24 mouse cellular contexts compared by ENCODE assay signal in genomic region chr17:37039127-37039894, GRCm38 (mm10). TPM values are rescaled to one million over a fixed set of nuclear protein-coding genes. Genes with fewer than 3 reads are reported as not detected.
"Had no signal": no experiment of that assay in that cellular context is flagged by ENCODE, and none has a peak within 500 bp of the region (broad histone marks: within the 10 kb centered on the region; RNA-seq: fewer than 3 reads in every experiment).

No protein-coding gene starts in this region.

- DNase-seq: kidney, adult 9 months; kidney, postnatal 14 days; kidney, postnatal 4 days; layer of hippocampus, adult 9-11 months; liver; lung, adult 18-20 months; lung, postnatal 14 days; thymus, adult 18-20 months; thymus, postnatal 36 days had no signal

- H3K4me2 ChIP-seq: limb, embryonic 13.5 days; liver, embryonic 12.5 days; liver, embryonic 15.5 days; lung, embryonic 15.5 days; midbrain, embryonic 12.5 days; midbrain, embryonic 15.5 days had no signal

- H3K4me3 ChIP-seq: limb, embryonic 10.5 days; limb, embryonic 13.5 days; liver, embryonic 12.5 days; liver, embryonic 15.5 days; lung, embryonic 15.5 days; midbrain, embryonic 12.5 days; midbrain, embryonic 15.5 days had no signal

- H3K4me1 ChIP-seq: limb, embryonic 10.5 days; limb, embryonic 13.5 days; liver, embryonic 12.5 days; liver, embryonic 15.5 days; lung, embryonic 15.5 days; midbrain, embryonic 12.5 days; midbrain, embryonic 15.5 days had no signal

- H3K9me3 ChIP-seq: limb, embryonic 10.5 days; limb, embryonic 13.5 days; liver, embryonic 12.5 days; liver, embryonic 15.5 days; lung, embryonic 15.5 days; midbrain, embryonic 12.5 days; midbrain, embryonic 15.5 days had no signal

- H3K27ac ChIP-seq: limb, embryonic 10.5 days; limb, embryonic 13.5 days; liver, embryonic 12.5 days; liver, embryonic 15.5 days; lung, embryonic 15.5 days; macrophage; midbrain, embryonic 12.5 days; midbrain, embryonic 15.5 days had no signal

- ATAC-seq: liver, embryonic 12.5 days; midbrain, embryonic 15.5 days had no signal

- H3K27me3 ChIP-seq: limb, embryonic 13.5 days; lung, embryonic 15.5 days; midbrain, embryonic 12.5 days; midbrain, embryonic 15.5 days had no signal

- H3K36me3 ChIP-seq: limb, embryonic 10.5 days; limb, embryonic 13.5 days; liver, embryonic 12.5 days; liver, embryonic 15.5 days; lung, embryonic 15.5 days; midbrain, embryonic 12.5 days; midbrain, embryonic 15.5 days had no signal

- H3K9ac ChIP-seq: limb, embryonic 13.5 days; liver, embryonic 12.5 days; liver, embryonic 15.5 days; lung, embryonic 15.5 days; midbrain, embryonic 12.5 days; midbrain, embryonic 15.5 days had no signal

RNA-seq across cellular contexts. Expression of gene Mog, which starts 16.1 kb away (rescaled TPM):
- polyA plus RNA-seq: liver, embryonic 12.5 days; liver, embryonic 15.5 days; macrophage; small intestine, adult 2 months; spleen, adult 2 months; stomach, embryonic 16.5 days had no signal

RNA-seq across cellular contexts. Expression of gene Zfp57, which starts 38.3 kb away (rescaled TPM):
- polyA plus RNA-seq: macrophage had no signal

RNA-seq across cellular contexts. Expression of gene Olfr90, which starts 49.0 kb away (rescaled TPM):
- polyA plus RNA-seq: kidney, embryonic 16.5 days; liver, embryonic 12.5 days; liver, embryonic 15.5 days; lung, embryonic 15.5 days; macrophage; midbrain, embryonic 12.5 days; midbrain, embryonic 15.5 days; neural tube, embryonic 11.5 days; small intestine, adult 2 months; spleen, adult 2 months; stomach, embryonic 16.5 days; testis, adult 2 months; urinary bladder, adult 2 months had no signal

RNA-seq across cellular contexts. Expression of gene H2-M5, which starts 50.0 kb away (rescaled TPM):
- polyA plus RNA-seq: liver, embryonic 15.5 days; macrophage had no signal
